Mouse (Mus musculus): Measurements from ENCODE around the gene Arfip2. TPM values are rescaled to one million over a fixed set of nuclear protein-coding genes. Genes with fewer than 3 reads are reported as not detected.

Gene Arfip2
- polyA plus RNA-seq, 1 experiment from 2014 or later: 79.1 TPM

DNA sequence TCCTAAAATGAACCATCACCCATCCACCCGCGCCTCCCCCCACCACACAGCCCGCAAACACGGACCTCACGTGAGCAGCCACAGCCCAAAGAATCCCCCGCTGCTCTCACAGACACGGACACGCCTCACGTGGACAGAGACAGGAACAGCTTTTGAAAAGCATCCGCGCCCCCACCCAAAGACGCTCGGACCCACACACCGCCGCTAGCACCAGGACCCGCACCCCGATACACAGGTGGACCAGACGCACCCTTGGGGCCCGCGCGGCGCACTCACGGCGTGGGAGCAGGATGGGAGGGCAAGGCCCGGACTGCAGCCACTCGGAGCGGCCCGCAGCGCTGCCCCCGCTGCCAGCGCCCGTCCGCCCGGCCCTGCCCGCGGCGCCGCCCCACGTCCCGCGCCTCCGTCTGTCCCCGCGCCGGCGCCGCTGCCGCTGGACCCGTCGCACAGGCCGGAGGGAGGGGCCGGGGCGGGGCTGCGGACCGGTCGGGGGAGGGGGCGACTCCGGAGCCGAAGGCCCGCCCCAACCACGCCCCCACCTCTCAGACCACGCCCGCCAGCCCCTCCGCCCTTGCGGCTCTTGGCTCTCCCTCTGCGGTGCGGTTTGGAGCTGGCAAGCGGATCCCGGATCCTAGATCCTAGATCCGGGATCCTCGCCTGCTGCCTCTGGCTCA lies 7.0 kb downstream of the Arfip2 start, which contains the start of gene Trim3:
Gene Trim3 (minus strand): TSS at position 445 of the 674 bp plus-strand sequence.
- peaks cover 50% of the 10 kb centered on the region for H3K4me1 ChIP-seq
- peak within 1 kb of the TSS; percentile 63 for H3K27ac ChIP-seq
- peak within 1 kb of the TSS; percentile 87 for H3K9ac ChIP-seq
- peak; percentile 93 for ATAC-seq (ENCODE audit: borderline replicate concordance, extremely low read depth, low FRiP score, low TSS enrichment)
- under 1% methylated on average over 69 of the region's 71 CpGs for WGBS
- H3K27me3 ChIP-seq: no peaks in the 10 kb centered on the region
- peak within 1 kb of the TSS; percentile 94 for H3K4me3 ChIP-seq
- peak within 1 kb of the TSS; percentile 81 for H3K4me2 ChIP-seq
- H3K36me3 ChIP-seq: peaks cover 24% of the 10 kb centered on the region
- no peaks in the 10 kb centered on the region for H3K9me3 ChIP-seq

DNA sequence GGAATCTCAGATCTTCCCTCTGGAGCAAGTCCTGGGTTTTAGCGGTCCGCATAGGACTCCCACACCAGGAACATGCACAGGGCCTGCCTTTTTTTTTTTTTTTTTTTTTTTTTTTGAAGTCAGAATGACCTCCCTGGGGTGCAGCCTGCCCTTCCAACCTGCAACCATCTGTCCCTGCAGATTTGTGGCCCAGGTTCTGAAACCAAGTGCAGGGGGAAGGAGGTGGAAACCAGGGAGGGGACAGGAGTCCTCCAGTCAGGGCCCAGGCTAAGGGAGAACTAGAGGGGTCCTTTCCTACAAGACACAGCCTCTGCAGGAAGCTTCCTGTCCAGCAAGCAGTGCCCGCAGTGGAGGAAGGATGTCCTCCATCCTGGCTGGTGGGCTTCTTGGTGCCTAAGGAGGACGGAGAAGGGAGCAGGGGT lies 7.7 kb downstream of the Arfip2 start:
- Histone ChIP-seq H3K27ac (0 out of 2 replicates have a peak overlapping the region, but pooled peaks have one; percentile 29), H3K9me3 (no peaks in the 10 kb centered on the region), H3K4me3 (peak overlapping the region; percentile 94), H3K4me2 (peak overlapping the region; percentile 81), H3K9ac (peak overlapping the region; percentile 87), H3K4me1 (peaks cover 52% of the 10 kb centered on the region), H3K36me3 (peaks cover 17% of the 10 kb centered on the region), H3K27me3 (no peaks in the 10 kb centered on the region)
- WGBS: 12% methylated on average over 4 of the region's 4 CpGs
- 0 out of 2 replicates have a peak, but pooled peaks have one; percentile 1 for ATAC-seq (ENCODE audit: borderline replicate concordance, extremely low read depth, low FRiP score, low TSS enrichment)

GRCm38 (mm10) chr7:105628633-105629032 lies 11.6 kb downstream of the Arfip2 start:
- H3K4me3 ChIP-seq: no peak overlapping the region
- H3K27ac ChIP-seq: peak overlapping the region; percentile 70
- no peaks in the 10 kb centered on the region for H3K27me3 ChIP-seq
- 0 out of 2 replicates have a peak overlapping the region, but pooled peaks have one; percentile 1 for H3K4me2 ChIP-seq
- H3K9me3 ChIP-seq: no peaks in the 10 kb centered on the region
- ATAC-seq (ENCODE audit: borderline replicate concordance, extremely low read depth, low FRiP score, low TSS enrichment): peak; percentile 50; the same call in 1 of the 2 replicates
- 7% methylated on average over 3 of the region's 3 CpGs for whole genome bisulfite sequencing
- peaks cover 15% of the 10 kb centered on the region for H3K36me3 ChIP-seq
- H3K9ac ChIP-seq: no peak overlapping the region
- peaks cover 58% of the 10 kb centered on the region for H3K4me1 ChIP-seq

DNA sequence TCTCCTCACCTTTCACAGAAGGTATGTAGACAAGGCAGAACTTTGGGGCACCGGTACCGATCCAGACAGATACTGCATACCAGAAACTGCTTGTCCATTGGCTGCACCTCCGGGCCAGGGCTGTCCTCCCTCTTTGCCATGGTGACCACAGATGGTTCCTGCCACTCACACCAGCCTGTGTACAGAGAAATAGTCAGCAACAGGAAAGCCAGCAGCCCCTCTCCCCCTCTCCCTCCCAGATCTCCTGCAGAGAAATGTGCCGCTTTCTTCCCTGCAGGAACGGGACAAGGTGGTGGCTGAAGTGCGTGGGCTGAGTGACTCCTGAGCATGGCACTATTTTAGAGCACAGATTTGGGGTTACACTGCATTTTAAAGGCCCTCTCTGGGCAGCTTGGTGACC lies 14.8 kb downstream of the Arfip2 start:
- WGBS: 37% methylated on average over 6 of the region's 6 CpGs
- H3K4me1 ChIP-seq: peaks cover 54% of the 10 kb centered on the region

GRCm38 (mm10) chr7:105621646-105622292 lies 18.4 kb downstream of the Arfip2 start:
- Histone ChIP-seq H3K9me3 (no peaks in the 10 kb centered on the region), H3K36me3 (peaks cover 48% of the 10 kb centered on the region), H3K4me2 (peak overlapping the region; percentile 30; the same call in 1 of the 2 replicates), H3K27ac (peak overlapping the region; percentile 84), H3K27me3 (no peaks in the 10 kb centered on the region), H3K4me3 (no peak overlapping the region), H3K9ac (no peak overlapping the region), H3K4me1 (peaks cover 46% of the 10 kb centered on the region)
- peak; percentile 37; the same call in 1 of the 2 replicates for ATAC-seq (ENCODE audit: borderline replicate concordance, extremely low read depth, low FRiP score, low TSS enrichment)
- WGBS: 49% methylated on average over 8 of the region's 8 CpGs

More for the DNA sequence above, 14.8 kb downstream of the Arfip2 start:
- H3K36me3 ChIP-seq: peaks cover 20% of the 10 kb centered on the region
- H3K4me2 ChIP-seq: no peak overlapping the region
- H3K9ac ChIP-seq: no peak overlapping the region
- peak; percentile 19; the same call in 1 of the 2 replicates for ATAC-seq (ENCODE audit: borderline replicate concordance, extremely low read depth, low FRiP score, low TSS enrichment)
- no peak overlapping the region for H3K4me3 ChIP-seq
- H3K9me3 ChIP-seq: no peaks in the 10 kb centered on the region
- H3K27me3 ChIP-seq: no peaks in the 10 kb centered on the region
- H3K27ac ChIP-seq: peak overlapping the region; percentile 45

GRCm38 (mm10) chr7:105621053-105621452 lies 19.2 kb downstream of the Arfip2 start:
- WGBS: 48% methylated on average over 4 of the region's 4 CpGs
- Histone ChIP-seq H3K4me1 (peaks cover 42% of the 10 kb centered on the region), H3K9me3 (no peaks in the 10 kb centered on the region), H3K27me3 (no peaks in the 10 kb centered on the region), H3K36me3 (peaks cover 54% of the 10 kb centered on the region), H3K27ac (peak overlapping the region; percentile 84), H3K9ac (no peak overlapping the region), H3K4me3 (no peak overlapping the region), H3K4me2 (0 out of 2 replicates have a peak overlapping the region, but pooled peaks have one; percentile 30)
- no peak for ATAC-seq (ENCODE audit: borderline replicate concordance, extremely low read depth, low FRiP score, low TSS enrichment)

DNA sequence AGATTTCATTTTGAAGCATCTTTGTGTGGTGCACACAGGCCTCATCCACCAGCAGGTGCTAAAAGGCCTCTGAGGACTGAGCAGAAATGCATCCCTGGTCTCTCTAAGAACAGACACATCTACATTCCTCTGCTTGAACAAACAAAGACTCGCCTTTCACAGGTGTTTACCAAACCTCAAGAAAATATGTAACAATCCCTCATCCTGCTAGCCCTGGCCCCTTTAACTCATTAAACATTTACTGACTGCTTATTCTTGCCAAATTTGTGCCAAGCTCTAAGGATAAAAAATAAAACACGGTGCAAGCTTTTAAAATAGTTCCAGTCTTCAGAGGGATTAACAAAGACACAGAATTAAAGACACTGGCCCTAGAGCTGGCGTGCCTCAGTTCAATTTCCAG lies 20.5 kb downstream of the Arfip2 start:
- Histone ChIP-seq H3K4me2 (no peak overlapping the region), H3K4me3 (no peak overlapping the region), H3K27me3 (no peaks in the 10 kb centered on the region), H3K36me3 (peaks cover 64% of the 10 kb centered on the region), H3K9me3 (no peaks in the 10 kb centered on the region), H3K27ac (peak overlapping the region; percentile 84), H3K9ac (no peak overlapping the region), H3K4me1 (peaks cover 31% of the 10 kb centered on the region)
- WGBS: 53% methylated on average over 3 of the region's 3 CpGs
- peak; percentile 29; the same call in 1 of the 2 replicates for ATAC-seq (ENCODE audit: borderline replicate concordance, extremely low read depth, low FRiP score, low TSS enrichment)

DNA sequence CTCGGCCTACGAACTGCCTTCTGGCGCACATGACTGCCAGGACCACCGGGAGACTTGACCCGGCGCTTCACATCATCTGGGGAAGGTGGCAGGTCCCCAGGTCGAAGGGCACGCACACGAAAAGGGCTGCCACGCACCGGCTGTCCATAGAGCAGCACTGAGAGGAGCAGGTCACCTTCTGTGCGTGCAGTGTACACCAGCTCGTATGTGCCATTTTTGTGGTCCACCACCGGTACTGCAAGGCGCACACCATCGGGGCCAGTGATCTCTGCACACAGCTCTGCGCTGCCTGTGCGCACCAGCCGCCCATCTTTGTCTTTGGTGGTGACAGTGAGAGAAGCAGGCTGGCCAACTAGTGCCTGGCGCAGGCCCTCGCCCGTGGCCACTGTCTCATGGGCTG lies 22.4 kb downstream of the Arfip2 start:
- no peak overlapping the region for H3K27ac ChIP-seq
- 93% methylated on average over 22 of the region's 22 CpGs for whole genome bisulfite sequencing
- peaks cover 31% of the 10 kb centered on the region for H3K4me1 ChIP-seq
- H3K27me3 ChIP-seq: no peaks in the 10 kb centered on the region
- H3K9ac ChIP-seq: no peak overlapping the region
- no peak for ATAC-seq (ENCODE audit: borderline replicate concordance, extremely low read depth, low FRiP score, low TSS enrichment)
- H3K4me3 ChIP-seq: no peak overlapping the region
- peaks cover 71% of the 10 kb centered on the region for H3K36me3 ChIP-seq
- no peaks in the 10 kb centered on the region for H3K9me3 ChIP-seq
- H3K4me2 ChIP-seq: no peak overlapping the region

GRCm38 (mm10) chr7:105616561-105616960 lies 23.7 kb downstream of the Arfip2 start:
- H3K9me3 ChIP-seq: no peaks in the 10 kb centered on the region
- H3K27me3 ChIP-seq: no peaks in the 10 kb centered on the region
- H3K36me3 ChIP-seq: peaks cover 76% of the 10 kb centered on the region
- WGBS: 70% methylated on average over 6 of the region's 6 CpGs
- H3K4me3 ChIP-seq: no peak overlapping the region
- no peak overlapping the region for H3K9ac ChIP-seq
- H3K27ac ChIP-seq: no peak overlapping the region
- peaks cover 23% of the 10 kb centered on the region for H3K4me1 ChIP-seq
- no peak for ATAC-seq (ENCODE audit: borderline replicate concordance, extremely low read depth, low FRiP score, low TSS enrichment)
- H3K4me2 ChIP-seq: no peak overlapping the region

GRCm38 (mm10) chr7:105615720-105616119 lies 24.5 kb downstream of the Arfip2 start:
- H3K4me1 ChIP-seq: peaks cover 18% of the 10 kb centered on the region
- no peak overlapping the region for H3K27ac ChIP-seq
- 47% methylated on average over 1 of the region's 1 CpGs for WGBS
- H3K4me2 ChIP-seq: no peak overlapping the region
- H3K4me3 ChIP-seq: no peak overlapping the region
- H3K27me3 ChIP-seq: no peaks in the 10 kb centered on the region
- H3K9me3 ChIP-seq: no peaks in the 10 kb centered on the region
- no peak for ATAC-seq (ENCODE audit: borderline replicate concordance, extremely low read depth, low FRiP score, low TSS enrichment)
- H3K9ac ChIP-seq: no peak overlapping the region
- H3K36me3 ChIP-seq: peaks cover 85% of the 10 kb centered on the region

DNA sequence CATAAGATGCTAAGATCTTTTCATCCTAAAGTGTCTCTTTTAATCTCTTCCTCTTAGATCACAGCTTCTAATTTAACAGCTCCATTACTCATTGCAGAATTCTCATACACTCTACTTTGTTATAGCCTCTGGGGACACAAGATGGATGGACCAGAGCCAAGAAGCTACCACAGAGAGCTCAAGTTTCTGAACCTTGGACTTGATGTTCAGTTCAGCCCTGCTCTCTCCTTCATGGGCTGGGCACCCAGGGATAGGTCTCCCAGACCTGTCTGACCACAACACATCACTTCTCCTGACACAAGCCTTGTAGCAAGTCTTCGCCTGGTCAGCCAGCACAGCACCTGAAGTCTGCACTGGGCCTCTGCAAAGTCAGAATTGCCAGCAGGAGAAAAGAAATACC lies 25.8 kb downstream of the Arfip2 start:
- Histone ChIP-seq H3K4me2 (no peak overlapping the region), H3K9ac (no peak overlapping the region), H3K4me3 (no peak overlapping the region), H3K36me3 (peaks cover 95% of the 10 kb centered on the region), H3K9me3 (no peaks in the 10 kb centered on the region), H3K4me1 (peaks cover 8% of the 10 kb centered on the region; the same call in 1 of the 2 replicates), H3K27me3 (no peaks in the 10 kb centered on the region), H3K27ac (no peak overlapping the region)
- 91% methylated on average over 1 of the region's 1 CpGs for WGBS
- no peak for ATAC-seq (ENCODE audit: borderline replicate concordance, extremely low read depth, low FRiP score, low TSS enrichment)

DNA sequence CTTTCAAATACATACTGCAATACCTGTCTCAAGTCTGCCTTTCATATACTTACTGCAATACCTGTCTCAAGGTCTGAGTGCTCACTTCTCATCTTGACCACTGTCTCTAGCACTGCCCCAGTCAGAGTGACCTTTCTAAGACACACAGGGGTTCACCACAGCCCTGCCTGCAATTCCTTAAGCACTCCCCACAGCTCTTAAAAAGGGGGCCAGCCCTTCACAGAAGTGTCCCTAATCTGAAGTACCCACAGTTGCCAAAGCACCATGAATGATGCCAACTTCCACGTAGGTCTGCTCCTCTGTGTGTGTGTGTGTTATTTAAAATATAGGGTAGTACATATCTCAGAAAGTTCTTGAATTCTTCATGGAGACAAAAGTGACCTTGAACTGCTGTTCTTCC lies 28.4 kb downstream of the Arfip2 start:
- WGBS: 85% methylated on average over 1 of the region's 1 CpGs
- no peak for ATAC-seq (ENCODE audit: borderline replicate concordance, extremely low read depth, low FRiP score, low TSS enrichment)

More for the DNA sequence above, 28.4 kb downstream of the Arfip2 start:
- Histone ChIP-seq H3K9me3 (no peaks in the 10 kb centered on the region), H3K9ac (no peak overlapping the region), H3K4me3 (no peak overlapping the region), H3K4me1 (no peaks in the 10 kb centered on the region), H3K36me3 (peaks cover 69% of the 10 kb centered on the region), H3K27me3 (no peaks in the 10 kb centered on the region), H3K4me2 (no peak overlapping the region), H3K27ac (no peak overlapping the region)
